Mouse (Mus musculus) limb, embryonic 12.5 days (tissue): Measurements from ENCODE around the gene Phf14. TPM values are rescaled to one million over a fixed set of nuclear protein-coding genes. Genes with fewer than 3 reads are reported as not detected.

Experiments used
- ATAC-seq: fragments of 200-750 bp; cut with Nextera tagmentation; 2 replicates; pipeline ENCODE4 v1.8.0; 2017; ENCODE audit warnings: low read depth, moderate TSS enrichment; ENCODE audit not compliant: insufficient number of reproducible peaks, insufficient read depth, low FRiP score, low TSS enrichment
- H3K27ac ChIP-seq: fragments of 300-500 bp; sonication (generic); 2 replicates; pipeline ENCODE4 v1.5.1; 2016; ENCODE audit warnings: mild to moderate bottlenecking, moderate library complexity
- H3K27me3 ChIP-seq: fragments of 300-500 bp; sonication (generic); 2 replicates; pipeline ENCODE4 v1.6.1; 2016; ENCODE audit warnings: mild to moderate bottlenecking, moderate library complexity
- H3K36me3 ChIP-seq: fragments of 300-500 bp; sonication (generic); 2 replicates; pipeline ENCODE4 v1.6.1; 2016; ENCODE audit warnings: mild to moderate bottlenecking, moderate library complexity
- H3K4me1 ChIP-seq: fragments of 300-500 bp; sonication (generic); replicated peaks from 2 replicates; pipeline ENCODE4 v1.6.1; 2016
- H3K4me2 ChIP-seq: fragments of 300-500 bp; sonication (generic); 2 replicates; pipeline ENCODE4 v1.6.1; 2016; ENCODE audit warnings: mild to moderate bottlenecking, moderate library complexity
- H3K4me3 ChIP-seq: fragments of 300-500 bp; sonication (generic); replicated peaks from 2 replicates; pipeline ENCODE4 v1.5.1; 2016; ENCODE audit warnings: mild to moderate bottlenecking
- H3K9ac ChIP-seq: fragments of 300-500 bp; sonication (generic); replicated peaks from 2 replicates; pipeline ENCODE4 v1.6.1; 2016; ENCODE audit warnings: mild to moderate bottlenecking, moderate library complexity
- H3K9me3 ChIP-seq: fragments of 300-500 bp; sonication (generic); 2 replicates; pipeline ENCODE4 v1.6.1; 2016; ENCODE audit warnings: mild to moderate bottlenecking, moderate library complexity
- WGBS: fragments of 180-500 bp; shearing (Covaris S2); methylation state at CpG from one replicate; pipeline ENCODE4 v1.1.7; 2016; 5-methylcytosine and 5-hydroxymethylcytosine counted together
- polyA plus RNA-seq: library from polyadenylated mRNA; unstranded; fragments of >200 nt; fragmentation: Nextera tagmentation; extraction: Ambion mirVana; gene quantifications from 2 replicates; pipeline ENCODE4 v1.2.1, GENCODE M21; 2016

The Phf14 gene
- polyA plus RNA-seq, 1 experiment from 2014 or later, result 111 TPM

- no peak overlapping the region for H3K4me3 ChIP-seq
- no peak overlapping the region for H3K9ac ChIP-seq
- ATAC-seq, result no peak
- no peak overlapping the region for H3K4me2 ChIP-seq
- no peaks in the 10 kb centered on the region for H3K27me3 ChIP-seq
- H3K9me3 ChIP-seq, result no peaks in the 10 kb centered on the region
- no peaks in the 10 kb centered on the region for H3K4me1 ChIP-seq
- H3K27ac ChIP-seq, result no peak overlapping the region
- 88% methylated on average over 4 of the region's 4 CpGs for WGBS
- H3K36me3 ChIP-seq, result peaks cover 34% of the 10 kb centered on the region; the same call in 1 of the 2 replicates
These were observed 113.1 kb downstream of the Phf14 start for GRCm38 (mm10) chr6:12020738-12021137.

GRCm38 (mm10) chr6:12021480-12021879, 113.9 kb downstream of the Phf14 start:
- Histone ChIP-seq H3K9ac (no peak overlapping the region), H3K9me3 (no peaks in the 10 kb centered on the region), H3K4me2 (no peak overlapping the region), H3K4me1 (no peaks in the 10 kb centered on the region), H3K4me3 (no peak overlapping the region), H3K27ac (no peak overlapping the region), H3K27me3 (no peaks in the 10 kb centered on the region), H3K36me3 (peaks cover 37% of the 10 kb centered on the region; the same call in 1 of the 2 replicates)
- 93% methylated on average over 4 of the region's 4 CpGs for WGBS
- no peak for ATAC-seq

- no peak overlapping the region for H3K27ac ChIP-seq
- no peaks in the 10 kb centered on the region for H3K4me1 ChIP-seq
- no peak overlapping the region for H3K9ac ChIP-seq
- H3K4me3 ChIP-seq, result no peak overlapping the region
- H3K4me2 ChIP-seq, result no peak overlapping the region
- no peak for ATAC-seq
- WGBS, result 89% methylated on average over 2 of the region's 2 CpGs
- H3K27me3 ChIP-seq, result no peaks in the 10 kb centered on the region
- peaks cover 31% of the 10 kb centered on the region; the same call in 1 of the 2 replicates for H3K36me3 ChIP-seq
- no peaks in the 10 kb centered on the region for H3K9me3 ChIP-seq
These were observed 115.8 kb downstream of the Phf14 start for GRCm38 (mm10) chr6:12023395-12023794.

- H3K4me1 ChIP-seq, result no peaks in the 10 kb centered on the region
- no peak overlapping the region for H3K9ac ChIP-seq
- H3K36me3 ChIP-seq, result peaks cover 24% of the 10 kb centered on the region; the same call in 1 of the 2 replicates
- ATAC-seq, result no peak
- 67% methylated on average over 2 of the region's 2 CpGs for WGBS
- no peak overlapping the region for H3K27ac ChIP-seq
- no peaks in the 10 kb centered on the region for H3K9me3 ChIP-seq
- H3K4me3 ChIP-seq, result no peak overlapping the region
- H3K27me3 ChIP-seq, result no peaks in the 10 kb centered on the region
- no peak overlapping the region for H3K4me2 ChIP-seq
These were observed 119.4 kb downstream of the Phf14 start for GRCm38 (mm10) chr6:12026804-12027537.

GRCm38 (mm10) chr6:12034561-12034960, 127.0 kb downstream of the Phf14 start:
- Histone ChIP-seq H3K27me3 (no peaks in the 10 kb centered on the region), H3K27ac (no peak overlapping the region), H3K9me3 (no peaks in the 10 kb centered on the region), H3K9ac (no peak overlapping the region), H3K36me3 (peaks cover 13% of the 10 kb centered on the region), H3K4me3 (no peak overlapping the region), H3K4me1 (no peaks in the 10 kb centered on the region), H3K4me2 (no peak overlapping the region)
- ATAC-seq, result no peak
- WGBS, result 82% methylated on average over 4 of the region's 4 CpGs

- Histone ChIP-seq H3K36me3 (peaks cover 7% of the 10 kb centered on the region), H3K27me3 (no peaks in the 10 kb centered on the region), H3K4me1 (no peaks in the 10 kb centered on the region), H3K9me3 (no peaks in the 10 kb centered on the region), H3K4me3 (no peak overlapping the region), H3K9ac (no peak overlapping the region), H3K4me2 (no peak overlapping the region), H3K27ac (no peak overlapping the region)
- 86% methylated on average over 7 of the region's 7 CpGs for WGBS
- no peak for ATAC-seq
These were observed 130.7 kb downstream of the Phf14 start for GRCm38 (mm10) chr6:12038268-12038667.

- no peak for ATAC-seq
- Histone ChIP-seq H3K27me3 (no peaks in the 10 kb centered on the region), H3K4me1 (0 out of 2 replicates have a peak, but pooled peaks cover 5% of the 10 kb centered on the region), H3K9ac (no peak overlapping the region), H3K36me3 (peaks cover 21% of the 10 kb centered on the region; the same call in 1 of the 2 replicates), H3K27ac (no peak overlapping the region), H3K4me2 (no peak overlapping the region), H3K4me3 (no peak overlapping the region), H3K9me3 (no peaks in the 10 kb centered on the region)
- WGBS, result 86% methylated on average over 2 of the region's 2 CpGs
These were observed 145.3 kb downstream of the Phf14 start for GRCm38 (mm10) chr6:12052884-12053283.

- 0 out of 2 replicates have a peak, but pooled peaks cover 5% of the 10 kb centered on the region for H3K4me1 ChIP-seq
- no peak overlapping the region for H3K4me3 ChIP-seq
- H3K4me2 ChIP-seq, result no peak overlapping the region
- peaks cover 17% of the 10 kb centered on the region for H3K36me3 ChIP-seq
- 55% methylated on average over 3 of the region's 3 CpGs for WGBS
- H3K27me3 ChIP-seq, result no peaks in the 10 kb centered on the region
- H3K9me3 ChIP-seq, result no peaks in the 10 kb centered on the region
- H3K9ac ChIP-seq, result no peak overlapping the region
- H3K27ac ChIP-seq, result no peak overlapping the region
- ATAC-seq, result no peak
These were observed 146.5 kb downstream of the Phf14 start for GRCm38 (mm10) chr6:12054149-12054548.

- 70% methylated on average over 5 of the region's 5 CpGs for WGBS
- Histone ChIP-seq H3K9ac (no peak overlapping the region), H3K4me2 (no peak overlapping the region)
These were observed 151.1 kb downstream of the Phf14 start for GRCm38 (mm10) chr6:12058717-12059116.

GRCm38 (mm10) chr6:12059971-12060370, 152.4 kb downstream of the Phf14 start:
- 94% methylated on average over 7 of the region's 7 CpGs for WGBS

More at GRCm38 (mm10) chr6:12058717-12059116, 151.1 kb downstream of the Phf14 start:
- Histone ChIP-seq H3K36me3 (peaks cover 22% of the 10 kb centered on the region), H3K27me3 (no peaks in the 10 kb centered on the region), H3K4me3 (no peak overlapping the region), H3K27ac (no peak overlapping the region), H3K9me3 (no peaks in the 10 kb centered on the region), H3K4me1 (0 out of 2 replicates have a peak, but pooled peaks cover 5% of the 10 kb centered on the region)
- ATAC-seq, result no peak

GRCm38 (mm10) chr6:12060452-12061140, 153.0 kb downstream of the Phf14 start:
- WGBS, result 87% methylated on average over 9 of the region's 9 CpGs

More at GRCm38 (mm10) chr6:12059971-12060370, 152.4 kb downstream of the Phf14 start:
- Histone ChIP-seq H3K4me3 (no peak overlapping the region), H3K9me3 (no peaks in the 10 kb centered on the region), H3K27me3 (no peaks in the 10 kb centered on the region), H3K4me1 (no peaks in the 10 kb centered on the region), H3K4me2 (no peak overlapping the region), H3K9ac (no peak overlapping the region), H3K36me3 (peaks cover 21% of the 10 kb centered on the region), H3K27ac (no peak overlapping the region)
- no peak for ATAC-seq

More at GRCm38 (mm10) chr6:12060452-12061140, 153.0 kb downstream of the Phf14 start:
- peaks cover 16% of the 10 kb centered on the region for H3K36me3 ChIP-seq
- no peaks in the 10 kb centered on the region for H3K27me3 ChIP-seq
- no peaks in the 10 kb centered on the region for H3K4me1 ChIP-seq
- H3K9ac ChIP-seq, result no peak overlapping the region
- H3K9me3 ChIP-seq, result no peaks in the 10 kb centered on the region
- H3K27ac ChIP-seq, result no peak overlapping the region
- no peak for ATAC-seq
- H3K4me2 ChIP-seq, result no peak overlapping the region
- H3K4me3 ChIP-seq, result no peak overlapping the region
